Mouse (Mus musculus) CD4-positive, CD25-positive, alpha-beta regulatory T cell (primary cell): Measurements from ENCODE around the gene Gm15127. TPM values are rescaled to one million over a fixed set of nuclear protein-coding genes. Genes with fewer than 3 reads are reported as not detected.

Source experiments
- polyA plus RNA-seq: library from polyadenylated mRNA; unstranded; fragments of 100-300 nt; shearing (Covaris generic); gene quantifications from one replicate; pipeline ENCODE4 v1.2.1, GENCODE M21; 2017

The Gm15127 gene
- polyA plus RNA-seq: 0.11 TPM

DNA sequence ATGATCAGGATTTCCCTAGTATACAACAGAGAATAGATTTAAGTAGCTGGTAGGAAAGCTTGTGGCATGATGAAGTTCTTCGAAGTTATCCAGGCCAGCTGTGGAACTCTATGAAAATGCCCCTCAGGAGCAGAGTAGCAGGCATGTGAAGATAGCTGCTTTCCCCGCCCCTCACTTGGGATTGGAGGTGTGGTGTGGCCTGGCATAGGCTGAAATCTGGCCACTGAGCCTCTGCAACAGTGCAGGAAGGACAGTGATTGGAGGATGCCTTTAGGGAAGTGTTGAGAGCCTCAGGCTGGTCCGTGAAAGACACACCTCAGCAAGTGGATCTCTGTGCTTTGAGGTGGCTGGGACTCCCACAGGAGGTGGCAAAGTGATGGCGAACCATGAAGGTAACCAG, at the start of gene Gm15127:
Gene Gm15127 (plus strand): TSS at position 301 of the 400 bp plus-strand sequence.

DNA sequence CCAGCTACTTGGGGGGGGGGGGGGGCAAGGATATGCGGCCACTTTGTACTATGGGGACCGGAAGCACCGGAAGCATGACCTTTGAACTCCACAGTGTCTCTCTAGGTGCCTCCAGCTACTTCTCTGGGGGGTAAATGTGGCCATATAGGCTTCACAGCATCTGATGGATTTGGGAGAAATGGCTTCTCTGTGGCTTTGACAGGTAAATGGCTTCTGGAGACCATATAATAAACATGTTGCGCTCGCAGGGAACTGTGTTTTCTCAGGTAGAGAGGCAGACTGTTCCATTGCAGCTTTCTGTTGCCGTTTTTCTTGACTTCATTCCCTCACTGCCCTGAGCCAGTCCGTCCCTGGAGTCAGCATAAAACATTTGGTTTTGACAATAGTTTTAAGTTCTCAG, 48.3 kb upstream of the Gm15127 start, which contains the start of gene Gm8334:
Gene Gm8334 (minus strand): TSS at position 101 of the 400 bp plus-strand sequence.

Other genes starting within 250 kb of the Gm15127 start
- not detected for gene Gm15114, start 174.6 kb upstream of the Gm15127 start, polyA plus RNA-seq
- gene Gm8334, start 48.4 kb upstream of the Gm15127 start, polyA plus RNA-seq: not detected
- gene Luzp4, start 194.0 kb downstream of the Gm15127 start, polyA plus RNA-seq: not detected